ENCODE assay signal across 17 mouse cellular contexts in the genomic region with DNA sequence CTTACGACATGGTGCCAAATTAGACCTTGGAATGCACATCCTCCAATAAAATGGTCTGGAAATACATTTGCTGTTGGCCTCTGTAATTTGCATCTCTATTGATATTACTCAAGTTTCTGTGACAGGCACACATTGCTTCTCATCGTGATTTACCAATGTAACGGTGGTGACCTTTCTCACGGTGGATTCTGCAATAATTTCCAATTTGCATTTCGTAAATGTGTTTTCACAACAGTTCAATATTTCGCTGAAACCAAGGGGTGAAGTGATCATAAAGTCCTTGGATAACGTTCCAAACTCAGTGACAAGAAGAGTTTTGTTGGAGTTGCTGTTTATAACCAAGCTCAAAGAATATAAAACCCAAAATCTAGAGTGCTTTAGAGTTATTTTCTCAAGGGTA.
"Had no signal": no experiment of that assay in that cellular context is flagged by ENCODE, and none has a peak within 500 bp of the region (broad histone marks: within the 10 kb centered on the region; RNA-seq: fewer than 3 reads in every experiment).

No protein-coding gene starts in this region.

- H3K4me3 ChIP-seq: midbrain, embryonic 10.5 days; midbrain, embryonic 12.5 days; myocyte; neural tube, embryonic 13.5 days; neural tube, embryonic 15.5 days; stomach, embryonic 15.5 days had no signal

- H3K27ac ChIP-seq: midbrain, embryonic 10.5 days; midbrain, embryonic 12.5 days; neural tube, embryonic 13.5 days; neural tube, embryonic 15.5 days; stomach, embryonic 15.5 days; stomach, postnatal 0 days had no signal

- H3K27me3 ChIP-seq: midbrain, embryonic 12.5 days; neural tube, embryonic 13.5 days; neural tube, embryonic 15.5 days; stomach, embryonic 15.5 days had no signal

- H3K4me1 ChIP-seq: midbrain, embryonic 10.5 days; midbrain, embryonic 12.5 days; neural tube, embryonic 13.5 days; neural tube, embryonic 15.5 days; stomach, embryonic 15.5 days had no signal

- DNase-seq: lung, adult 18-20 months; lung, embryonic 14.5 days; lung, postnatal 10 days; lung, postnatal 4 days; midbrain, embryonic 14.5 days; retina, postnatal 1 day; right cerebral cortex, adult 18-20 months; thymus, adult 2 months; thymus, postnatal 25 days; thymus, postnatal 4 days had no signal

- H3K36me3 ChIP-seq: midbrain, embryonic 10.5 days; midbrain, embryonic 12.5 days; neural tube, embryonic 13.5 days; neural tube, embryonic 15.5 days; stomach, embryonic 15.5 days had no signal

- H3K9ac ChIP-seq: lung, embryonic 14.5 days; midbrain, embryonic 12.5 days; neural tube, embryonic 13.5 days; neural tube, embryonic 15.5 days; stomach, embryonic 15.5 days had no signal
